Mouse (Mus musculus): ENCODE data around the gene Ptprt.

GRCm38 (mm10) chr2:162052816-162053215, 608.1 kb downstream of the Ptprt start:
- TF ChIP-seq CTCF (IDR thresholded peaks at IDR 0.05; ENCODE audit: low read depth, low read length) (no peak), POLR2A (IDR thresholded peaks at IDR 0.05; ENCODE audit: extremely low read depth, insufficient read depth, low read length) (no peak)
